Mouse (Mus musculus) gastrocnemius, postnatal 14 days (tissue): Measurements from ENCODE around the gene Slc4a1. TPM values are rescaled to one million over a fixed set of nuclear protein-coding genes. Genes with fewer than 3 reads are reported as not detected.

ENCODE experiments used
- DNase-seq: peaks from one replicate; pipeline ENCODE4 v3.0.0; 2021; ENCODE audit warnings: mixed read lengths
- intact Hi-C: fragments of 180-260 bp; cut with DNase I; formaldehyde crosslinking; loops from one replicate; pipeline ENCODE4 v1.15.1; 2025; ENCODE audit warnings: low total_unique reads
- total RNA-seq, 2 experiments: library from RNA; stranded (reverse); gene quantifications; 2 replicates each; pipeline ENCODE4 v1.2.3; 2021

Gene Slc4a1
- total RNA-seq, 2 experiments from 2014 or later: 0.59 to 1.5 TPM

DNA sequence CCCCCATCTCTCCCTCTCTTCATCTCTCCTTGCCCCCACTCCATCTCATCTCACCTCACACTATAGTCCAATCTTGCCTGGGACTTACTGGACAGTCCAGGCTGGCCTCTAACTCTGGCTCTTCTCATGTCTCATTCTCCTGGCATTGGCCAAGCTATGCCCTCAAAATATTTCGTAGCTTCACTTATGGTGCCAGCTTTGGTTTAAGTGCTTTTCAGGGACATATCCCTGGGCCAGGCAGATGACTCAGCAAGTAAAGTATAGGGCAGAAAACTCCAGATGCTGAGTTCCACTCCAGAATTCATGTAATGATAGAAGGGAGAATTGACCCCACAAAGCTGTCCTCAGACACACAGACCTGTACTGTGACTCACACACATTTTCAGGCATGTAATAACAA, 29.8 kb downstream of the Slc4a1 start:
- intact Hi-C loops: no loop called here
- no peak for DNase-seq

DNA sequence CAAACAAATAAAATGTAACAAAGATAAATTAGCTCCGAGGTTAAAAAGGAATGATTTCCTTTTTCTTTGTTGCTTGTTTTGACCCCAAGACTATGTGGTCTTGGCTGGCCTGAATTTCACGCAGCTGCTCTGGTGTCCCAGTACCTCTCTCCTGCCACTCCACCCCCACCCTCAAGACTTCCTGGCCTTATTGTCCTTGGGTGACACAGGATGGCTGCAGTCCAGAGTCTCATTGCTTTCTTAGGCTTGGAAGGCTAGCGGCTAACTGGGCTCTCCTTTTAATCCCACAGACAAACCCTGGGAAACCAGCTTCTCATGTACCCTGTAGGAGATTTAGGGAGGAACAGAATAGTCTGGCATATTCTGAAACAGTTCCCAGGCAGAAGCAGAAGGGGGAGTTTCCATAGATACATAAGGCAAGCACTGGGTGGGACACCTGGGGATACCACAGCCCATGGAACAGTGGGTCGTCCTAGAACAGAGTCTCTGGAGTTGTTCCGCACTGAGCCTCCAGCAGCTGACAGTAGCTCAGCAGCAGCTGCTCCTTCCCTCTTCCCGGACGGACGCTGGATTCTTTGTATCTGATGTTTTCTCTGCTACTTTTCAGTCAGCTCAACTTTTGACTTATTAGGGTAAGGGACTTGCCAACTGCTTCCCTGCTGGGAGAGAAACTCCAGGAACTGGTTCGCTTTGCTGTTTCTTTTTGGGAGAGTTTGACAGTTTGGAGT, 30.9 kb downstream of the Slc4a1 start:
- intact Hi-C loops: no loop called here
- peak; percentile 45 for DNase-seq

GRCm38 (mm10) chr11:102334010-102334409, 32.0 kb downstream of the Slc4a1 start:
- DNase-seq: no peak
- intact Hi-C loops: no loop called here

DNA sequence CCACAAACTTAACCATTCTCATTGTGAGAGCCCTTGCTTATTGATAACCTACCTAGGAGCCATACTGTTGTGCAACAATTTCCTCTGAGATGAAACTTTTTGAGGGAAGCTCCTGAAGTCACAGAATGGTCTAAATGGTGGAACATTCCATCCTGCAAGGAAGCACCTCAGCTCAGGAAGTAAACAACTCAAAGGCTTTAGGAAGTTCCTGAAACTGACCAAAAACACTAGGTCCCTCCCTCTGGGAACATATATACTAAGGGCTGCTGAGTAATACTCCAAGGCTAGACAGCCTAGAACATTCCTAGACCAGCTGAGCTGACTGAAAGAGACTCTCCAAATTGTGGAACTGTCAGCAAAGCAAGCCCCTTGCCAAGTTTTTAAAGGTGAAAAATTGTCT, 32.9 kb downstream of the Slc4a1 start:
- no peak for DNase-seq
- intact Hi-C loops: no loop called here

DNA sequence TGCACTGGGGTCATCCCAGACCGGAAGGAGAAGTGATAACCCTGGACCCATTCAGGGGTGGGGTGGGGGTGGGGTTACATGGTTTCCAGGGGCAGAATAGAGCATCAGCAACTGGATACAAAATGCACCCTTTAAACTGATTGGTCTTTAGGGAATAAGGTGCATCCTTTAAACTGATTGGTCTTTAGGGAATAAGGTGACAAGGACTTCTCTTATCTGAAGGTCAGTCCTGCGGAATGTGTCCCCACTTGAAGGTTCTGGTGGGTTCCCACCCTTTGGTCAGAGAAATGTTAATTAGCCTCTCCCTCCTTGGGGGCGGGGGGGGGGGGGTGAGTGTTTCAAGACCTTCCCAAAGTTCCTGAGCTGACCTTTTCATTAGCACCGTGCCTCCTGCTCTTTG, 34.2 kb downstream of the Slc4a1 start:
- no peak for DNase-seq
- intact Hi-C loops: no loop called here

DNA sequence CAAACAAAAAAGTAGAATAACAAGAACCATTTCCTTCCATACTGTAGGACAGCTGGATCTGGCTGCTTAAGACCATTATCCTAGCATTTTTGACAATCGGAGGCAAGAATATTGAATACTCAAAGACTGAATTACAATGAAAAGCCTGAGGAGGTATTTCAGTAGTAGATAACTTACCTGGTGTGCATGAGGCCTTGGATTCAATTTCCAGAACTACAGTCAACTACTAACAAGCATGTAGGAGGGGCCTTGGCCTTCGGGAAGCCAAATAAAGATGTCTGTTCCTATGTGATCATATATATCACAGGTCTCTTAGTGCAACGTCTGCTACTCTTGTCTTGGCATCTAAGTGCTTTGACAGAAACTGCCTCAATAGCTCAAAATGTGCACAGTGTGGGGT, 36.0 kb downstream of the Slc4a1 start:
- intact Hi-C loops: no loop called here

DNA sequence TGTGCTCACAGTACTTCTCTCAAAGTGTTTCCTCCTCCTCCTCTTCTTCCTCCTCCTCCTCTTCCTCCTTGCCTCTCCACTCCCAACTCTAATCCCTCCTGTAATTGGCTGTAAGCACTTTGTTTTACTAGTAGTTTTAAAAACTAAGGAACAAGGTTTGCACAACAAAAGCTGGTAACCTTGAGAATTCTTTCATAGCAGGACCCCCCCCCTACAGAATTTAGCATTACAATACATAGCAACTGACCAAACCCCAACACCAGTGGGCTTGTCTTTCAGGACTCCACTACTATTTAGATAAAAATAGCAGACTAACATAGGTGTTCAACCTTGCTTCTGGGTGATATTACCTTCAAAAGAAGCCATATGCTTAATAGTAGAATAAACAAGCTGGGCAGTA, 36.5 kb downstream of the Slc4a1 start:
- intact Hi-C loops: loop anchor here (5.0 kb wide), 1 partner anchor 73 kb away; no protein-coding TSS in a partner anchor
- no peak for DNase-seq

More for the DNA sequence above, 36.0 kb downstream of the Slc4a1 start:
- DNase-seq: no peak

- no peak for DNase-seq
- intact Hi-C loops: loop anchor here (5.0 kb wide), 1 partner anchor 74 kb away; no protein-coding TSS in a partner anchor
Observed at GRCm38 (mm10) chr11:102327839-102328238, 38.2 kb downstream of the Slc4a1 start.

- DNase-seq: no peak
- intact Hi-C loops: loop anchor here (5.0 kb wide), 1 partner anchor 75 kb away; no protein-coding TSS in a partner anchor
Observed at GRCm38 (mm10) chr11:102327250-102327649, 38.8 kb downstream of the Slc4a1 start.

DNA sequence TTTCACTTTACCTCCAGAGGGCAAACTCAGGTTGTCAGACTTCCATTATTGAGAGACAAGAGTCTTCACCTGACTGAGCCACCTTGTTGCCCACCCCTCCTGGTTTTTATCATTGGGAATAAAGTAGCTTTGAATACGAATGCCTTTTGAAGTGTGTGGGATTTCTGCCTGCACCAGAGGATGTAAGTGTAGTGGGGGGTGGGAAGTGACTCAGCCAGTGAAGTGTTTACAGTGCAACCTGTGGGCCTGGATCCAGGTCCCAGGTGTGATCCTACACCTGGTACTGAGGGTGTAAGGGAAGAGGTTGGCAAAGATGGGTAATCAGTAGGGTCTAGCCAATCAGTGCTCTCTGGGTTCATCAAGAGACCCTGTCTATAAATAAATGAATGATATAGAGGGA, 42.5 kb downstream of the Slc4a1 start:
- DNase-seq: no peak
- intact Hi-C loops: no loop called here

DNA sequence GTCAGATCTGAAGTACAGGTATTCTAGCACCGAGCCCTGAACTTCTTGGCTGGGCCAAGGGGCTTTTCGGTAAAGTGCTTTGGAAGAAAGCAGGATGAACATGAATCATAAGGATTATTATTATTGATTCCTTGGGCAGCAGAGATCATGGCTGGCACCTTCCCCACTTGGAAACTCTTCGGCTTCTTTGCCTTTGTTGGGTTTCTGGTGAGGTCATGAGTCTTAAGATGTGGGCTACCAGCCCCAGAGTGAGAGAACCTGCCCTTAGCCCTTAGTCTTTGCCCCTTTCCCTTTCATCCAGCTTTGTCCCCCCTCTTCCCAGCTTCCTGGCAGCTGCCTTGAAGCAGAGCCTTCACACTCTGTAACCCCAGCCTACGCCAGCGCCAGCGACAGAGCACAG, 44.1 kb downstream of the Slc4a1 start:
- intact Hi-C loops: no loop called here
- DNase-seq: no peak

GRCm38 (mm10) chr11:102320686-102321005, 45.4 kb downstream of the Slc4a1 start:
- intact Hi-C loops: no loop called here

DNA sequence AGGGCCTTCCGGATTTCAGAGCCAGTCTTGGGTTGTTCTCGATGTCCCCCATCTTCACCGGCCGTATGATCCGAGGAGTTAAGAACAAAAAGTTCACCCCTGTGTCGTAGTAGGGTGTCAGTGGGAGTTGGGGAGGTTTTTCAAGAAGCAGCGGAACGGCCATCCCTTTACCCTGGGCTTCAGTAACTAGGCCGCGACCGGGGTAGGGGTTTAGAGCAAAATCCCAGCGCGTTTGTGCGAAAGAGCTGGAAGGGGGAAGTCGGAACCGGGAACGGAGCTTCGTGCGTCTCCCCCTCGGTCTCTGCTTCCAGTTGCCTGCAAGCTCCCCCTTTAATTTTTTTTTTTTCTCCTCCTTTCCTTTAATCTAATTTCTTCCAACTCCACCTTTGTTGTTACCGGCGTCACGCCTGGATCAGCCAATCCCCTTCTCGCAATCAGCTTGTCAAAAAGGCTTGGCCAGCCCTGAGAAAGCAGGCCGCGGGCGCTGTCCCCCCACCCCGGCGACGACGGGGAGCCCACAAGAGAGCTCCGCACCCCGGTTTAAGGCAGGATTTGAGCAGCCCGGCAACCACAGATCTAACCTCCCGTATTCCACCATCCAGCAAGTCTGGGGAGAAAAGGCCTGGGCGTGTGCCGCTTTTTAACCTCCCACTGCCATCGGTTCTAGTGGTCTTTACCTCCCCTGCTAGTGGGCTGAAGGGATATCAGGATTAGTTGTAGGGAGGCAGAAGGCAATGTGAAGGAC, 45.9 kb downstream of the Slc4a1 start:
- intact Hi-C loops: no loop called here
- peak; percentile 84 for DNase-seq

More at GRCm38 (mm10) chr11:102320686-102321005, 45.4 kb downstream of the Slc4a1 start:
- DNase-seq: peak; percentile 82

DNA sequence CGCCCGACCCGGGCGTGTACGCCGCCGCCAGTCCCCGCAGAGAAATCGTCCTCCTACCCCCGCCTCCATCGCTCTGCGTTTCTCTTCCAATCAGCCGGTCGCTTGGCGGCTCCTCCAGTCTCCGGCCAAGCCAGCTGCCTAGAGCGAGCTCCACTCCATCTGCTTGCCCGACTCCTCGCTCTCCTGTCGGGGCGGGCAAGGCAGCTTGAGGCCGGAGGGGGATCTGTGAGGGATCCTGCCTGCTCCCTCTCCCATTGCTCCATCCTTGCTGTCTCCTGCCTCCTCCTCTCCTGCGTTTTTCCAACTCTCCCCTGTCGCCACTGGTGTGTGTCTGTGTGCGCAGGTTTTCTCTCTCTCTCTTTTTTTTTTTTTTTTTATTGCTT, 46.6 kb downstream of the Slc4a1 start, which contains the start of gene Ubtf:
Gene Ubtf (minus strand): TSS at position 333 of the 383 bp plus-strand sequence.
- intact Hi-C loops: no loop called here
- DNase-seq: peak; percentile 91

GRCm38 (mm10) chr11:102318576-102319409, 47.2 kb downstream of the Slc4a1 start:
- DNase-seq: peak; percentile 65
- intact Hi-C loops: no loop called here

DNA sequence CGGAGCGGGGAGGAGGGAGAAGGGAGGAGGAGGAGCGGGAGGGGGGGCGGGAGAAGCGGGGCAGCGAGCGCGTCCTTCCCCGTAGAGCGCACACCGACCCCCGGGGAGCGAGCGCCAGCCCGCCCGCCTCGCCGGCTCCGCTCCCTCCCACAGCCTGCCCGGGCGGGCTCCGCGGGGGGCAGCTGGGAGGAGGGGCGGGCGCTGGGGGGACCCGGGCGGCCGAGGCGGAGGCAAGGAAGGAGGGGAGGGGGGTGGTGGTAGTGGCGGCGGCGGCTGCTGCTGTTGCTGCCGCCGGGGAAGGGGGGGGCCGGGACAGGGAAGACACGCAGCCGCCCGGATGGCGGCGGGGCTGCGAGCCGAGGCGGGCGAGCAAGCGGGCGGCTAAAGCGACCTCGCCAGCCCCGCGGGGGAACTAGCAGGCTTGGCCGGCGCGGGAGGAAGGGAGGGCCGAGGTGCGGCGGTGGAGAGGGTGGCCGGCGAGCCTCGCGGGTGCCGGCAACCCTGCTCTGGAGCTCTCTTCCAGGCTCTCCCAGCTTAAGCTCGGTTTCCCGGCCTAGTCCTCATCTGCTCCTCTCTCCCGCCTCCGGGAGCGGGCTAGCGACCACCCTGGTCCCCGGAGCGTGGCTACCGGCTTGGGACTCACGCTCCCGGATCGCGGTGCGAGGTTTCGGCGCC, 48.0 kb downstream of the Slc4a1 start:
- intact Hi-C loops: no loop called here
- DNase-seq: peak; percentile 84

DNA sequence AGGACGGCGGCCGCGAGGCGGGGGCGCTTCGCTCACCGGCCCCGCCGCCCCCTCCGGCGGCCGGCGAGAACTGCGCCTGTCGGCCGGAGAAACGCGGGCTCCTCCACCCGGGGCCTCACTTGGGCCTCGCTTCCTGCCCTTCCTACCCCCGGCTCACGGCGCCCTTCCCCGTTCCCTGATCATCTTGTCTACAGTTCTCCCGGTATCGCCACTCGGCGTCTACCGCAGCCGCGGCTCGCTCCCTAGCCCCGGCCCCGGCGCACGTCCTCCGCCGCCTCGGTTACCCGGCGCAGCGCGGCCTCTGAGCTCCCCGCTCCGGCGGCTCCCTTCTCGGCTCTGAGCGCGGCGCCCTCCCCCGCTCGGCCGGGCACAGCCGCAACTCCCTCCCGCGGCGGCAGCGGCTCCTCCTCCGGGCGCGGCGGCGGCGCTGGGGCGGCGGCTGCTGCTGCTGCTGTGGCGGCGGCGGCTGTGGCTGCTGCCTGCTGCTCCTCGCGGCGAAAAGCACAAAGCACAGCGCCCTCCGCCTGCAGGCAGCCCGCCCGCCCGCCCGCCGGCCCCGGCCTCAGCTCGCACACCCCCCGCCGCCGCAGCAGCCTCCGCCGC, 48.6 kb downstream of the Slc4a1 start:
- intact Hi-C loops: no loop called here

GRCm38 (mm10) chr11:102316572-102317297, 49.3 kb downstream of the Slc4a1 start:
- peak; percentile 91 for DNase-seq
- intact Hi-C loops: no loop called here

More for the DNA sequence above, 48.6 kb downstream of the Slc4a1 start:
- peak; percentile 76 for DNase-seq
